8 mouse cellular contexts compared by ENCODE assay signal in genomic region chr10:88327160-88328055, GRCm38 (mm10). TPM values are rescaled to one million over a fixed set of nuclear protein-coding genes. Genes with fewer than 3 reads are reported as not detected.
A peak's percentile ranks its signal among the peaks of the same experiment; 100 is the strongest.
DNase-seq lines count a peak whose midpoint lies in the region; ATAC-seq lines count a peak whose summit lies in the region.

No protein-coding gene starts in this region.

- H3K27me3 ChIP-seq in hindbrain, embryonic 15.5 days, result no peaks in the 10 kb centered on the region

- H3K9ac ChIP-seq in hindbrain, embryonic 15.5 days, result no peak overlapping the region

- 50% methylated on average over 11 of the region's 11 CpGs for WGBS in hindbrain, embryonic 15.5 days

- no peaks in the 10 kb centered on the region for H3K9me3 ChIP-seq in hindbrain, embryonic 15.5 days

- peak overlapping the region; percentile 48 for H3K4me2 ChIP-seq in hindbrain, embryonic 15.5 days

- H3K27ac ChIP-seq in hindbrain, embryonic 15.5 days (replicated peaks), result no peak overlapping the region

- peak; percentile 85 for ATAC-seq in hindbrain, embryonic 15.5 days (ENCODE audit: low FRiP score, low read depth)

- DNase-seq in T-cell, adult 2 months (ENCODE audit: low spot score), result peak; percentile 51
- peak; percentile 87 to 92 for DNase-seq in cerebellum, postnatal 10 days
- DNase-seq in frontal cortex, postnatal 14 days (ENCODE audit: low spot score in 2 of 2), result peak; percentile 30 to 83
- peak; percentile 80 to 93 for DNase-seq in layer of hippocampus, postnatal 25 days (ENCODE audit: extremely low spot score in 1 of 2, low spot score in 1 of 2)
- DNase-seq in lung, postnatal 14 days, result peak; percentile 80
- DNase-seq in retina, postnatal 1 day, result peak; percentile 88
- peak; percentile 65 to 68 for DNase-seq in urinary bladder, postnatal 36 days (ENCODE audit: low spot score in 2 of 2)

- H3K4me1 ChIP-seq in hindbrain, embryonic 15.5 days (replicated peaks), result 0 out of 2 replicates have a peak, but pooled peaks cover 2% of the 10 kb centered on the region

- H3K36me3 ChIP-seq in hindbrain, embryonic 15.5 days, result no peaks in the 10 kb centered on the region

- no peak overlapping the region for H3K4me3 ChIP-seq in hindbrain, embryonic 15.5 days

RNA-seq across cellular contexts. Expression of gene Dram1, which starts 51.5 kb away (rescaled TPM):
- 0.53 and 0.97 TPM in 2 replicates for polyA plus RNA-seq in hindbrain, embryonic 15.5 days (2015; fragmentation: Nextera tagmentation; extraction: Ambion mirVana)
- total RNA-seq in layer of hippocampus, postnatal 25 days (2021), result 1 to 10 TPM; 1.1 to 1.5 TPM

RNA-seq across cellular contexts. Expression of gene Gnptab, which starts 51.5 kb away (rescaled TPM):
- 21.9 and 24.0 TPM in 2 replicates for polyA plus RNA-seq in hindbrain, embryonic 15.5 days (2015; fragmentation: Nextera tagmentation; extraction: Ambion mirVana)
- 10 to 100 TPM; 73.6 to 82.2 TPM for total RNA-seq in layer of hippocampus, postnatal 25 days (2021)
